Mouse (Mus musculus) bone marrow macrophage, adult 2 months (primary cell): Measurements from ENCODE around the gene Enoph1.

ENCODE experiments used
- CTCF ChIP-seq: IDR thresholded peaks from 2 replicates; pipeline ENCODE4 v1.5.1; 2012; ENCODE audit warnings: low read depth, mild to moderate bottlenecking, low read length, moderate library complexity
- POLR2A ChIP-seq: IDR thresholded peaks from 2 replicates; pipeline ENCODE4 v1.6.1; 2012; ENCODE audit warnings: mild to moderate bottlenecking, low read depth, low read length, borderline replicate concordance

- no peak for TF ChIP-seq POLR2A
- no peak for TF ChIP-seq CTCF
Measured at GRCm38 (mm10) chr5:100035950-100036349, 3.8 kb upstream of the Enoph1 start.
